Mouse (Mus musculus) testis, adult 2 months (tissue): Measurements from ENCODE around the gene Tmem141.

Experiments
- CTCF ChIP-seq: fragments of 200-500 bp; IDR thresholded peaks from 2 replicates; pipeline ENCODE4 v1.5.1; 2012; ENCODE audit warnings: low read depth, mild to moderate bottlenecking, inconsistent platforms, low read length, moderate library complexity; ENCODE audit not compliant: control insufficient read depth, insufficient read depth, insufficient replicate concordance
- POLR2A ChIP-seq: fragments of 200-500 bp; IDR thresholded peaks from 2 replicates; pipeline ENCODE4 v1.6.1; 2012; ENCODE audit warnings: low read depth, mild to moderate bottlenecking, inconsistent platforms, low read length, moderate library complexity; ENCODE audit not compliant: control insufficient read depth

DNA sequence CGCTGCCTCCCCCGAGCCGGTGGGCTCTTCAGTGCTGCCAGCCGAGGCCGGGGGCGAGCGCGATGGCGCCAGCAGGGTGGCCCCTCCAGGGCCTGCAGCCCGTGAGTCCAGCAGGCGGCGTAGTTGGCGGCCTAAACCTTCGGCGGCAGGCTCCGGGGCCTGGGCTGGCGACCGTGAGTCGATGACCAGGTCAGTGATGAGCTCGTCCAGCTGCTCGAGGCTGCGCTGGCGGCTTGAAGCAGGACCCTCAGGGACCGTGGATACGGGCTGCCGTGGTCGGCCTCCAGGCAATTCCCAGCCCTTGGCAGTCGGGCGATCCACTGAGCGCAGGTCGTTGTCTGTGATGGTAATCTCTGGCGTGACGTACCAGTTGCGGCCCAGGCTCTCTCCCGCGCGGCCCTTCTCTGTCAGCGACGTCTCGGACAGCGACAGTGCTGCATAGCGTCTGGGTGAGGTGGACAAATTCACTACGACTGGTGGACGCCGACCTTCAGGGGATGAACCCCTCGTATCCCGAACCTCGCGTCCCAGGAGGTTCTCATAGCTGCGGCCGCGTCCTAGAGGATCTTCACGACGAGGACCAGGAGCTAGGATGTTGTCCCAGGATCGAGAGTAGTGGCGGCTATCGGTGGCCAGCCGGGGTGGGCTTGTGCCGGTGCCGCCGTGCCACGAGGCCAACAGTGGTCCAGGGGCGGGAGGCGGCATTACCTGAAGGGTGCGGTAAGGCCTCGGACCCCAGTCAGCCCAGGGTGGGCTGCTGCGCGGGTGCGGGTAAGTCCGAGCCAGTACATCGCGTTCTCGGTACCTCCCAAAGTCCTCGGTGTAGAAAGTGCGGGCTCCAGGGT is 43.6 kb downstream of the Tmem141 start:
- TF ChIP-seq POLR2A (no peak), CTCF (no peak)
